Mouse (Mus musculus): ENCODE measurements around the gene Cracr2a.

GRCm38 (mm10) chr6:127614083-127614984 lies 53.2 kb downstream of the Cracr2a start:
- TF ChIP-seq POLR2A (IDR thresholded peaks at IDR 0.05; ENCODE audit: borderline replicate concordance, control insufficient read depth, low read depth, low read length), result no peak
- no peak for TF ChIP-seq CTCF (IDR thresholded peaks at IDR 0.05; ENCODE audit: control insufficient read depth, insufficient read depth, low read length)

Measured in bone marrow, adult 2 months (tissue).